Mouse (Mus musculus): ENCODE results near the gene Btbd9. TPM values are rescaled to one million over a fixed set of nuclear protein-coding genes. Genes with fewer than 3 reads are reported as not detected.

Btbd9 gene
- polyA plus RNA-seq, 1 experiment from 2014 or later: 63.4 TPM

DNA sequence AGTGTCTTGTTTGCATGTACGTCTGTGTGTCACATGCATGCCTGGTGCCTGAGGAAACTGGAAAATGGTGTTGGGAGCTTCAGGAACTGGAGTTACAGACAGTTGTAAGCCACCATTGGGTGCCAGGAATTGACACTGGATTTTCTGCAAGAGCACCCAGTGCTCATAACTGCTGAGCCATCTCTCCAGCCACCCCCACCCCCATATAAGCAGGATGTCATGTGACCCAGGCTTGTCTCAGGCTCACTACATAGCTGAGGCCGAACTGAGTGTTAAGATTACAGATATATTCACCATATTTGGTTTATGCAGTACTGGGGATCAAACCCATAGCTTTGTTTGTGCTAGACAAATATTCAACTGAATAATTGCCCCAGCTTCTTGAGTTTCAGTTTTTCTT lies 394.2 kb downstream of the Btbd9 start:
- no peak overlapping the region for H3K9ac ChIP-seq (ENCODE audit: low read length)
- no peaks in the 10 kb centered on the region for H3K27me3 ChIP-seq (ENCODE audit: control insufficient read depth, insufficient read depth, low read length)
- DNase-seq (ENCODE audit: low spot score) (peak; percentile 26), ATAC-seq (replicated peaks; ENCODE audit: low FRiP score) (no peak)
- no peaks in the 10 kb centered on the region for H3K36me3 ChIP-seq (ENCODE audit: control insufficient read depth, insufficient read depth, low read length)
- no peak overlapping the region for H3K27ac ChIP-seq (ENCODE audit: low read depth, low read length)
- no peak overlapping the region for H3K4me3 ChIP-seq (ENCODE audit: low read depth, low read length)
- peaks cover 2% of the 10 kb centered on the region for H3K4me1 ChIP-seq (replicated peaks; ENCODE audit: control insufficient read depth, insufficient read depth, low read length)
- no peaks in the 10 kb centered on the region for H3K9me3 ChIP-seq (ENCODE audit: control insufficient read depth, low read length)
- no peak overlapping the region for H3K4me2 ChIP-seq (ENCODE audit: low read depth, low read length, severe bottlenecking)
- WGBS: 89% methylated on average over 2 of the region's 2 CpGs

DNA sequence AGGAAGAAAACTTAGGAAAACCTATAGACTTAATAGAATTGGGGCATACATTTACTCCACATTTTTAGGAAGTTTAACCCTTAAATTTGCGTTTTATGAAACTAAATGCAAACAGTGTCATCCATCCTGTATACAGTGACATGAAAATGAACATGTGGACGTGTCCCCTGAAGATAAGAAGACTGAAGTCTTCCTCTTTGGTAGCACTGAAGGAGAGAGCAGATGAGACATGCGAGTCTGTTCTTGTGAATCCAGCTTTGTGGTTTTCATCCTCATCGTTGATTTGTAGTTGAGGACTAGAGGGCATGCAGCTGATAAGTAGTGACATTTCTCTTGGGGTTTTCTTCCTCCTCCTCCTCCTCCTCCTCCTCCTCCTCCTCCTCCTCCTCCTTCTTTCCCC lies 394.7 kb downstream of the Btbd9 start:
- 93% methylated on average over 4 of the region's 4 CpGs for WGBS
- Histone ChIP-seq H3K9ac (ENCODE audit: low read length) (no peak overlapping the region), H3K27ac (ENCODE audit: low read depth, low read length) (no peak overlapping the region), H3K4me2 (ENCODE audit: low read depth, low read length, severe bottlenecking) (no peak overlapping the region), H3K9me3 (ENCODE audit: control insufficient read depth, low read length) (no peaks in the 10 kb centered on the region), H3K4me1 (replicated peaks; ENCODE audit: control insufficient read depth, insufficient read depth, low read length) (no peaks in the 10 kb centered on the region), H3K4me3 (ENCODE audit: low read depth, low read length) (no peak overlapping the region), H3K27me3 (ENCODE audit: control insufficient read depth, insufficient read depth, low read length) (no peaks in the 10 kb centered on the region), H3K36me3 (ENCODE audit: control insufficient read depth, insufficient read depth, low read length) (no peaks in the 10 kb centered on the region)
- DNase-seq (ENCODE audit: low spot score) (peak; percentile 3), ATAC-seq (replicated peaks; ENCODE audit: low FRiP score) (no peak)

DNA sequence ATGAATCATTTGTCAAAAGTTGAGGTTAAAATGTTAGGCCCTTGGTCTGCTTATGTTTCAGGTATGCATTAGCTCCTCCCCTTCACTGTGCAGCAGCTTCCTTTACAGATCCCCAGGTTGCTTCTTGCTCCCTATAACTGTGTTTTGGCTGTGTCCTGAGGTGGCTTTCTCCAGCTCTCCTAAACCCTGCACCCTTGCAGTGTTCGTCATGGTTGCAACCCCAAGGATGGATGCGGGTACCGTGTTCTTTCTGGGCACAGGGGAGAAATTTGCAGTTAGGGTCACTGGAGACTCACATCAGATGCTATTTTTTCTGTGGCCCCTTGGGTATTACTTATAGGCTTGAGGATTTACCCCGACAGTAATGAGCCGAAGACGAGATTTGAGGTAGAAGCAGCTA lies 396.1 kb downstream of the Btbd9 start:
- H3K36me3 ChIP-seq (ENCODE audit: control insufficient read depth, insufficient read depth, low read length): no peaks in the 10 kb centered on the region
- no peak overlapping the region for H3K9ac ChIP-seq (ENCODE audit: low read length)
- no peaks in the 10 kb centered on the region for H3K27me3 ChIP-seq (ENCODE audit: control insufficient read depth, insufficient read depth, low read length)
- H3K4me2 ChIP-seq (ENCODE audit: low read depth, low read length, severe bottlenecking): no peak overlapping the region
- no peak overlapping the region for H3K4me3 ChIP-seq (ENCODE audit: low read depth, low read length)
- ATAC-seq (replicated peaks; ENCODE audit: low FRiP score) (no peak), DNase-seq (ENCODE audit: low spot score) (peak; percentile 31)
- no peaks in the 10 kb centered on the region for H3K9me3 ChIP-seq (ENCODE audit: control insufficient read depth, low read length)
- H3K27ac ChIP-seq (ENCODE audit: low read depth, low read length): no peak overlapping the region
- H3K4me1 ChIP-seq (replicated peaks; ENCODE audit: control insufficient read depth, insufficient read depth, low read length): no peaks in the 10 kb centered on the region
- WGBS: 94% methylated on average over 6 of the region's 6 CpGs

DNA sequence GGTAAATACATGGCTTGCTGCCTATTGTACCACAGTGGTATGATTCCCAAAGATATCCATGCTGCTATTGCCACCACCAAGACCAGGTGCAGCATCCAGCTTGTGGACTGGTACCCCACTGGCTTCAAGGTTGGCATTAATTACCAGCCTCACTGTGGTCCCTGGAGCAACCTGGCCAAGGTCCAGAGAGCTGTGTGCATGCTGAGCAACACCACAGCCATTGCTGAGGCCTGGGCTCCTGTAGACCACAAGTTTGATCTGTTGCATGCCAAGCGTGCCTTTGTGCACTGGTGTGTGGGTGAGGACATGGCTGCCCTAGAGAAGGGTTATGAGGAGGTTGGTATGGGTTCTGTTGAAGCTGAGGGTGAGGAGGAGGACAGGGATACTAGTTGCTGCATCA lies 397.9 kb downstream of the Btbd9 start:
- DNase-seq (ENCODE audit: low spot score): peak; percentile 20
- Histone ChIP-seq H3K36me3 (ENCODE audit: control insufficient read depth, insufficient read depth, low read length) (no peaks in the 10 kb centered on the region), H3K9me3 (ENCODE audit: control insufficient read depth, low read length) (no peaks in the 10 kb centered on the region), H3K27ac (ENCODE audit: low read depth, low read length) (no peak overlapping the region), H3K4me1 (replicated peaks; ENCODE audit: control insufficient read depth, insufficient read depth, low read length) (no peaks in the 10 kb centered on the region), H3K4me2 (ENCODE audit: low read depth, low read length, severe bottlenecking) (no peak overlapping the region), H3K4me3 (ENCODE audit: low read depth, low read length) (no peak overlapping the region), H3K9ac (ENCODE audit: low read length) (no peak overlapping the region), H3K27me3 (ENCODE audit: control insufficient read depth, insufficient read depth, low read length) (no peaks in the 10 kb centered on the region)
- WGBS: 64% methylated on average over 1 of the region's 1 CpGs
- no peak for ATAC-seq (replicated peaks; ENCODE audit: low FRiP score)

DNA sequence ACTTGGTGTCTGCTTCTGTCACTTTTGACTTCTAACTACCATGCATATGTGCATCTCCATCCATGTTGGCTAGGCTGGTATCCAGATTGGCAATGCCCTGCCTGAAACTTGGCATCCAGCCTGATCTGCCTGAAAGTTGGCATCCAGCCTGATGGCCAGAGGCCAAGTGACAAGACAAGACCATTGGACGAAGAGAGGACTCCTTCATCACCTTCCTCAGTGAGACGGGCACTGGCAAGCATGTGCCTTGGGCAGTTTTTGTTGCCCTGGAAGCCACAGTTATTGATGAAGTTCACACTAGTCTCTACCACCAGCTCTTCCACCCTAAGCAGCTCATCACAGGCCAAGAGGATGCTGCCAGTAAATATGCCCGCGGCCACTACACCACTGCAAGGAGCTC lies 398.9 kb downstream of the Btbd9 start:
- WGBS: 96% methylated on average over 4 of the region's 4 CpGs
- peak; percentile 49 for DNase-seq (ENCODE audit: low spot score)
- H3K36me3 ChIP-seq (ENCODE audit: control insufficient read depth, insufficient read depth, low read length): no peaks in the 10 kb centered on the region
- H3K27ac ChIP-seq (ENCODE audit: low read depth, low read length): no peak overlapping the region
- no peak overlapping the region for H3K9ac ChIP-seq (ENCODE audit: low read length)
- H3K9me3 ChIP-seq (ENCODE audit: control insufficient read depth, low read length): no peaks in the 10 kb centered on the region
- no peak for ATAC-seq (replicated peaks; ENCODE audit: low FRiP score)
- no peaks in the 10 kb centered on the region for H3K4me1 ChIP-seq (replicated peaks; ENCODE audit: control insufficient read depth, insufficient read depth, low read length)
- no peak overlapping the region for H3K4me2 ChIP-seq (ENCODE audit: low read depth, low read length, severe bottlenecking)
- no peak overlapping the region for H3K4me3 ChIP-seq (ENCODE audit: low read depth, low read length)
- no peaks in the 10 kb centered on the region for H3K27me3 ChIP-seq (ENCODE audit: control insufficient read depth, insufficient read depth, low read length)

Other genes with a start within 250 kb of the Btbd9 start
- 0.76 and 2.5 TPM in 2 replicates for gene Dnah8, start 47.9 kb upstream of the Btbd9 start, polyA plus RNA-seq (2014; fragmentation: Nextera tagmentation; extraction: Ambion mirVana)
- 264 and 288 TPM in 2 replicates for gene Glo1, start 50.4 kb upstream of the Btbd9 start, polyA plus RNA-seq (2014; fragmentation: Nextera tagmentation; extraction: Ambion mirVana)

Measured in forebrain, embryonic 11.5 days (tissue).